Mouse (Mus musculus) heart, embryonic 13.5 days (tissue): Measurements from ENCODE around the gene Mmp21. TPM values are rescaled to one million over a fixed set of nuclear protein-coding genes. Genes with fewer than 3 reads are reported as not detected.

ENCODE experiments used
- ATAC-seq: fragments of 200-750 bp; cut with Nextera tagmentation; 2 replicates; pipeline ENCODE4 v1.8.0; 2017; ENCODE audit warnings: moderate TSS enrichment; ENCODE audit not compliant: insufficient number of reproducible peaks, low FRiP score, low TSS enrichment; ENCODE audit errors: extremely low read depth
- H3K27ac ChIP-seq: fragments of 300-500 bp; sonication (generic); replicated peaks from 2 replicates; pipeline ENCODE4 v1.5.1; 2015; ENCODE audit warnings: moderate library complexity, mild to moderate bottlenecking, inconsistent platforms
- H3K27me3 ChIP-seq: fragments of 300-500 bp; sonication (generic); replicated peaks from 2 replicates; pipeline ENCODE4 v1.6.1; 2015; ENCODE audit warnings: mild to moderate bottlenecking, inconsistent platforms
- H3K36me3 ChIP-seq: fragments of 300-500 bp; sonication (generic); 2 replicates; pipeline ENCODE4 v1.6.1; 2015; ENCODE audit warnings: mild to moderate bottlenecking, inconsistent platforms
- H3K4me1 ChIP-seq: fragments of 300-500 bp; sonication (generic); 2 replicates; pipeline ENCODE4 v1.6.1; 2015; ENCODE audit warnings: inconsistent platforms
- H3K4me2 ChIP-seq: fragments of 300-500 bp; sonication (generic); 2 replicates; pipeline ENCODE4 v1.6.1; 2015; ENCODE audit warnings: inconsistent platforms, mild to moderate bottlenecking, moderate library complexity
- H3K4me3 ChIP-seq: fragments of 300-500 bp; sonication (generic); 2 replicates; pipeline ENCODE4 v1.5.1; 2015; ENCODE audit warnings: moderate library complexity, mild to moderate bottlenecking, inconsistent platforms
- H3K9ac ChIP-seq: fragments of 300-500 bp; sonication (generic); 2 replicates; pipeline ENCODE4 v1.6.1; 2015; ENCODE audit warnings: inconsistent platforms, mild to moderate bottlenecking, moderate library complexity
- H3K9me3 ChIP-seq: fragments of 300-500 bp; sonication (generic); 2 replicates; pipeline ENCODE4 v1.6.1; 2016; ENCODE audit warnings: inconsistent platforms
- WGBS: fragments of 180-500 bp; shearing (Covaris S2); methylation state at CpG from one replicate; pipeline ENCODE4 v1.1.7; 2015; ENCODE audit warnings: mixed read lengths; 5-methylcytosine and 5-hydroxymethylcytosine counted together
- polyA plus RNA-seq: library from polyadenylated mRNA; unstranded; fragments of >200 nt; fragmentation: Nextera tagmentation; extraction: Ambion mirVana; gene quantifications from 2 replicates; pipeline ENCODE4 v1.2.1, GENCODE M21; 2015

The Mmp21 gene
- not detected in 2 replicates for polyA plus RNA-seq

DNA sequence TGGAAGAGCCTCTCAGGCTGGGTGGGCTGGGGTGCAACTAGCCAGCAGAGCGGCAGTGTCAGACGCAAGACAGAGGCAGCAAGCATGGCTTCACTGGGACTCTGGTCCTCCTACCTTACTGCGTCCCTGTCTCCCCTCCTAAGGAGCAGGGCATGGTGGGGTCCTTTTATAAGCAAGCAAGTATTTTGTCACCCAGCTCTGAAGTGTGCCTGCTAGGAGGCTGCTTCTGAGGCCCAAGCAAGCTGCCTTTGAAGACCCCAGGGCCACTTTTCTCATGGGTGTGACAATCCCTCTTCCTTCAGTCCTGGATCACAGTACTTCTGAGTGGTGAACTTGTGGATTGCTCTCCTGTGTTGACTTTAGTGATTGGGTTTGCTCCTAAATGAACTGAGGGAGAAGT is at the start of gene Mmp21:
Gene Mmp21 (minus strand): TSS at position 101 of the 400 bp plus-strand sequence.
- no peak within 1 kb of the TSS for H3K27ac ChIP-seq
- peaks cover 7% of the 10 kb centered on the region for H3K4me1 ChIP-seq
- no peak within 1 kb of the TSS for H3K9ac ChIP-seq
- no peaks in the 10 kb centered on the region for H3K27me3 ChIP-seq
- H3K4me2 ChIP-seq = no peak within 1 kb of the TSS
- peaks cover 26% of the 10 kb centered on the region for H3K36me3 ChIP-seq
- H3K4me3 ChIP-seq = no peak within 1 kb of the TSS
- peaks cover 3% of the 10 kb centered on the region; the same call in 1 of the 2 replicates for H3K9me3 ChIP-seq
- no peak for ATAC-seq
- WGBS = 69% methylated on average over 3 of the region's 3 CpGs

DNA sequence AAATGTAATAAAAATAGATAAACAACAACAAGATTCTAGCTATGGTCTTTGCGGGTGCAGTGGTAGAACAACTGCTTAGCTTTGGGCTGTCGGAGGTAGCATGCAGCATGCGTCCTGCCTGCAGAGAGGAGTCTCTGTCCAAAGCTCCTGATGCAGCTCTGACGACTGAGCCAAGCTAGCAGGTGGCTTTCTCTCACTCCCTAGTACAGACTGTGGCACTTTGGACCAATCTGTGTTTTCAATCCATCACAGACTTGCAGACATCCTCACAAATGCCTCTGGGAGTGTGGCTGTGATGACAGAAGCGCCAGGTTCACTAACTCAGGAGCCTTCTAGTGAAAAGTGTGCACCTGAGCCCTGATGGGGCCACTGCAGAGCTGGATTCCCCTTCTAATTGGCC is 49.5 kb upstream of the Mmp21 start:
- H3K9me3 ChIP-seq = no peaks in the 10 kb centered on the region
- no peak overlapping the region for H3K4me2 ChIP-seq
- no peaks in the 10 kb centered on the region for H3K27me3 ChIP-seq
- WGBS = 72% methylated on average over 5 of the region's 5 CpGs
- no peak for ATAC-seq
- H3K4me1 ChIP-seq = peaks cover 48% of the 10 kb centered on the region
- peak overlapping the region; percentile 13; the same call in 1 of the 2 replicates for H3K27ac ChIP-seq
- H3K4me3 ChIP-seq = no peak overlapping the region
- H3K9ac ChIP-seq = 0 out of 2 replicates have a peak overlapping the region, but pooled peaks have one; percentile 37
- H3K36me3 ChIP-seq = peaks cover 34% of the 10 kb centered on the region

DNA sequence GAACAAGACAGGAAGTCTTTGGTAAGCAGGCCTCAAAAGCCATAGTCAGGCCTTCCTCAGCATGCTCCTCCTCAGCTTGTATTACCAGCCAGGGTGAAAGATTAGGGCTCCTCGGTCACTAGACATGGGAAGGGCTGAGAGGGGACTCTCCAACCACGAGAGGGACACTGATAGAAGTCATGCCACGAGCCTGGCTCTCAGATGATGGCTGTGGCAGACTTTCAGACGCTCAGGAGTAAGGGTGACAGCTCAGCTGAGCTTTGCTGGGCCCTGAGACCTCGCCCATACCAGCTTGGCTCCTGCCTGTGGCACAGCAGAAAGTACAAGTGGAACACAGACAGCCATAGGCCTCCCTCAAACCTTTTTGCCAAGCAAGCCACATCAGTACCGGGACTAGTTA is 47.2 kb upstream of the Mmp21 start:
- 51% methylated on average over 6 of the region's 6 CpGs for WGBS
- H3K4me1 ChIP-seq = peaks cover 41% of the 10 kb centered on the region
- no peaks in the 10 kb centered on the region for H3K27me3 ChIP-seq
- ATAC-seq = no peak
- peaks cover 39% of the 10 kb centered on the region for H3K36me3 ChIP-seq
- H3K9ac ChIP-seq = 0 out of 2 replicates have a peak overlapping the region, but pooled peaks have one; percentile 11
- H3K4me3 ChIP-seq = no peak overlapping the region
- H3K4me2 ChIP-seq = no peak overlapping the region
- H3K27ac ChIP-seq = peak overlapping the region; percentile 49; the same call in 1 of the 2 replicates
- H3K9me3 ChIP-seq = no peaks in the 10 kb centered on the region

DNA sequence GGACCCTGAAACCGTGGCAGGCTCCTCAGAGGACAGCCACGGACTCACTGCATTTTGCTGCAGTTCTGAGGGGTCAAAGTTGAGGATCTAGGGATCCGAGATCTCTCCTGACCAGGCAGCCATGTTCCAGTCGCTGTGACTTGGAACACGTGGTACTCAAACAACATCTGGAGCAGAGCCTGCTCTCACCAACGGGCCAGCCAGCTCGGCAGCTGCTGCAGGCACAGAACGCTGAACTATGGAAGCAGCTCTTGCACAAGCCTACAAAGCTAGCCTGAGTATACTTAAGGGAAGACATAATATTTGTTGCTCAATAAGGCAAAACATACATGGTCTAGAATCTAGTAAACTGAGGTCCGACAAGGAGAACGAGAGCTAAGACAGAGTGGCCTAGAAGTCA is 45.7 kb upstream of the Mmp21 start:
- WGBS = 77% methylated on average over 10 of the region's 10 CpGs
- no peak overlapping the region for H3K4me3 ChIP-seq
- H3K4me2 ChIP-seq = no peak overlapping the region
- peaks cover 54% of the 10 kb centered on the region for H3K36me3 ChIP-seq
- H3K27ac ChIP-seq = no peak overlapping the region
- no peak overlapping the region for H3K9ac ChIP-seq
- no peaks in the 10 kb centered on the region for H3K27me3 ChIP-seq
- H3K9me3 ChIP-seq = no peaks in the 10 kb centered on the region
- H3K4me1 ChIP-seq = peaks cover 27% of the 10 kb centered on the region
- no peak for ATAC-seq

DNA sequence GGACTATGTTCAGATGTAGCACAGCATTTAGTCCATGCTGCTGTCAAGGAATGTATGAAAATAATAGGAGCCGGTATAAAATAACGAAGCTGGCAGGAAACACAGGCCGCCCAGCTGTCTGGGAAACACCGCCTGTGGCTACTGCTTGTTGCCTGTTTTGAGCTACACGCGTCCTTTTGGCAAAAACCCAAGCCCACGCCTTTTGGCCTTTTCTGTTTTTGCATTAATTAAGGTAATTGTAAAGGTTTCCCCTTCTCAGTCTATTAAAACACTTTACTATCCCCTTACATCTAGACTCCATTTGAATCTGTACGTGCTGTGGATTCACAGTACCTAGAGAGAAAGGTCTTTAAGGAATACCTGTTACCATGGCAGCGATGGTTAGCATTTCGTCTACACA is 45.0 kb upstream of the Mmp21 start:
- Histone ChIP-seq H3K36me3 (peaks cover 61% of the 10 kb centered on the region), H3K4me3 (no peak overlapping the region), H3K27ac (no peak overlapping the region), H3K9ac (no peak overlapping the region), H3K9me3 (no peaks in the 10 kb centered on the region), H3K27me3 (no peaks in the 10 kb centered on the region), H3K4me2 (no peak overlapping the region), H3K4me1 (peaks cover 19% of the 10 kb centered on the region)
- ATAC-seq = no peak
- WGBS = 85% methylated on average over 10 of the region's 10 CpGs

DNA sequence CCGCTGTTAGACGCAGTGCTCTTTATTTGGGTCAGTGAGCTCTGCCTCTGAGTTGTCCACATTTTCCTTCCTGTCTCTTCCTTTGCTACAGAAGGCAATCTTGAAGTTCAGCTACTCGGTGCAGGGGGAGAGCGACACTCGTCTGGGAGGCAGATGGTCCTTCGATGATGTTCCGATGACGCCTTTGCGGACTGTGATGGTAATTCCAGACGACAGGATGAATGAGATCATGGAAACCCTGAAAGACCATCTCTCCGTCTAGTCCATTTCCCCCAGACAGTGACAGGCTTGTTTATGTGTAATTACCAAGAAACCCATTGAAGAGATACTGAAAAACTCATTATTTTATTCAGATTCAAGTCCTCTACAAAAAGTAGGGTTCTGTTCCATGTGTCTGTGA is 40.8 kb upstream of the Mmp21 start:
- Histone ChIP-seq H3K4me1 (0 out of 2 replicates have a peak, but pooled peaks cover 5% of the 10 kb centered on the region), H3K27me3 (no peaks in the 10 kb centered on the region), H3K4me2 (no peak overlapping the region), H3K9ac (no peak overlapping the region), H3K4me3 (no peak overlapping the region), H3K9me3 (no peaks in the 10 kb centered on the region), H3K27ac (no peak overlapping the region), H3K36me3 (peaks cover 100% of the 10 kb centered on the region)
- 77% methylated on average over 11 of the region's 11 CpGs for WGBS
- ATAC-seq = no peak

DNA sequence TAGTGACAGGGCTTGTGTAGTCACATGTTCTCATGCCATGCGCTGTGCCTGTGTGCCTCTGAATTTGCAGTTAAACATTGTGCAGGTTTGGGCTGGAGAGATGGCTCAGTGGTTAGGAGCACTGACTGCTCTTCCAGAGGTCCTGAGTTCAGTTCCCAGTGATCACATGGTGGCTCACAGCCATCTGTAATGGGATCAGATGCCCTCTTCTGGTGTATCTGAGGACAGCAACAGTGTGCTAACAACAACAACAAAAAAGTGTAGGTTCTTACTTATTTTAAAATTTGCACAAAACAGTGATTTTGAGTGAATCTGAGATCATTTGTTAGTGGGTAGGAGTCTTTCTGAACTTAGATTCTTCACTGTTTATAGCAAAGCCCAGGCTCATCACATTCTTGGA is 38.7 kb upstream of the Mmp21 start:
- Histone ChIP-seq H3K4me3 (no peak overlapping the region), H3K9ac (no peak overlapping the region), H3K4me1 (0 out of 2 replicates have a peak, but pooled peaks cover 5% of the 10 kb centered on the region), H3K27ac (no peak overlapping the region), H3K36me3 (peaks cover 100% of the 10 kb centered on the region), H3K4me2 (no peak overlapping the region), H3K9me3 (no peaks in the 10 kb centered on the region), H3K27me3 (no peaks in the 10 kb centered on the region)
- ATAC-seq = no peak
- 92% methylated on average over 1 of the region's 1 CpGs for WGBS

DNA sequence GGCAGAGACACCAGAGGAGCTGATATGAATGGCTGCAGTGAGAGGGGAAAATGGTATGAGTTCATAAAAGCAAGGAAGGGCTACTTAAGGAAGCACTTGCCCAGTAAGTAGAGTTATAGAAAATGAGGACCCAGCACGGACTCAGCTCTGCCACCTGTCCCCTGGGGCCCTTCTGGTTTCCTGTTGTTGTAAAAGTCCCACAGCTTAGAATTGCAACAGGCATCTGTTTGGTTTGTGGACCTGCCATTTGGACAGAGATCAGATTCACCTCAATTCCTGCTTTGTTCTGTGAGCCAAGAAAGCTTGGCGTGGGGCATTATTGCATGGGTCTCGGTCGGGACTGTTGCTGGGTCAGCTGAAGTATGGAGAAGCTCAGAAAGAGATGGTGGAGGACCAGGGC is 35.5 kb upstream of the Mmp21 start:
- H3K27ac ChIP-seq = no peak overlapping the region
- H3K36me3 ChIP-seq = peaks cover 91% of the 10 kb centered on the region
- H3K9ac ChIP-seq = no peak overlapping the region
- no peak for ATAC-seq
- no peak overlapping the region for H3K4me3 ChIP-seq
- no peaks in the 10 kb centered on the region for H3K9me3 ChIP-seq
- WGBS = 84% methylated on average over 4 of the region's 4 CpGs
- H3K4me2 ChIP-seq = no peak overlapping the region
- no peaks in the 10 kb centered on the region for H3K27me3 ChIP-seq
- H3K4me1 ChIP-seq = 0 out of 2 replicates have a peak, but pooled peaks cover 5% of the 10 kb centered on the region

DNA sequence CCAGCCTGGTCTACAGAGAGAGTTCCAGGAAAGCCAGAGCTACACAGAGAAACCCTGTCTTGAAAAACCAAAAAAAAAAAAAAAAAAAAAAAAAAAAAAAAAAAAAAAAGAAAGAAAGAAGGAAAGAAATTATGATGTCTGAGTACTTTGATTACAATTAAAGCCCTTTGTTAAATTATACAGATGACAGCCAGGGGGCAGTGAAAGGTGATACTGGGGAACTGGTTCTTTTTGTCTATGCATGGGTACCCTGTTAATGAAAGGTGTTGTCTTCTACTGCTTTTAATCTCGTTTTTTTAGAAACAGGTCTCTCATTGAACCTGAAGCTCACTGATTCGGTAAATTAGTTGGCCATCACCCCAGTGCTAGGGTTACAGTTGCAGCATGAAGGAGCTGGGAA is 27.4 kb upstream of the Mmp21 start:
- no peak overlapping the region for H3K27ac ChIP-seq
- peaks cover 22% of the 10 kb centered on the region for H3K4me1 ChIP-seq
- H3K9ac ChIP-seq = no peak overlapping the region
- 0 out of 2 replicates have a peak overlapping the region, but pooled peaks have one; percentile 77 for H3K4me3 ChIP-seq
- H3K36me3 ChIP-seq = peaks cover 13% of the 10 kb centered on the region
- ATAC-seq = no peak
- H3K4me2 ChIP-seq = peak overlapping the region; percentile 98; the same call in 1 of the 2 replicates
- H3K9me3 ChIP-seq = peaks cover 3% of the 10 kb centered on the region; the same call in 1 of the 2 replicates
- no peaks in the 10 kb centered on the region for H3K27me3 ChIP-seq
- 83% methylated on average over 2 of the region's 2 CpGs for WGBS

DNA sequence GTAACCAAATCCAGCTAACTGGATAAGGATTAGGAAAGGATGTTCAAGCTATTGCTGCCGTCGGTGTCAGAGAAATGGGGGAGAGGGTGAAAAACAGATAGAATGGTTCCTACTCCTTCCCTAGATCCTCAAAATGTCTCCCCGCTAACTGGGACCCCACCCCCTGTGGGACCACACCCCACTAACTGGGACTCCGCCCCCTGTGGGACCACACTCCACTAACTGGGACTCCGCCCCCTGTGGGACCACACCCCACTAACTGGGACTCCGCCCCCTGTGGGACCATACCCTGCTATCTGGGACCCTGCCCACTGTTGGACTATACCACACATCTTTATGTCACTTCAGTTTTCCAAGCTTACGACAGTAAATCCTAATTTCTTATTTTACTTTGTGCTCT is 24.0 kb upstream of the Mmp21 start:
- Histone ChIP-seq H3K36me3 (peaks cover 21% of the 10 kb centered on the region), H3K4me3 (no peak overlapping the region), H3K27me3 (no peaks in the 10 kb centered on the region), H3K4me2 (no peak overlapping the region), H3K9ac (no peak overlapping the region), H3K27ac (no peak overlapping the region), H3K9me3 (peaks cover 3% of the 10 kb centered on the region; the same call in 1 of the 2 replicates), H3K4me1 (peaks cover 16% of the 10 kb centered on the region)
- 84% methylated on average over 7 of the region's 7 CpGs for WGBS
- ATAC-seq = no peak

DNA sequence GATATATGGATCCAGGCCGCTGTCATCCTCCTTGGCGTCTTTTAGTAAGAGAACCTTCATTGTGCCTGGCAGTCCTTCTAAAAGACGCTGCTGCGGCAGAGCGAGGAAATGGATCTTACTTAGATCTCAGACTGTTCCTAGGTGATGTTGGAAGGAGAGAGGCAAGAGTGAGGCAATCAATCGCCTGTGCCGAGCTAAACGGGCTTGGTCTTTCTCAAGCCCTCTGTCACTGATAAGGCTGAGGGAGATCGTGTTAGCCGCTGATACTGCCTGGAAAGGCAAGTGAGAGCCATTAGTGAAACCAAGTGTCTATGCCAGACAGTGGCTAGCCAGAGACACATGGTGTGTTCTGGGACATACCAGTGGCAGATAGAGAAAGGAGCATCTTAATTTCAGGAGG is 22.5 kb upstream of the Mmp21 start:
- WGBS = 34% methylated on average over 10 of the region's 10 CpGs
- Histone ChIP-seq H3K4me3 (peak overlapping the region; percentile 28), H3K36me3 (peaks cover 20% of the 10 kb centered on the region), H3K27me3 (no peaks in the 10 kb centered on the region), H3K9ac (peak overlapping the region; percentile 56), H3K9me3 (no peaks in the 10 kb centered on the region), H3K4me1 (peaks cover 17% of the 10 kb centered on the region), H3K27ac (no peak overlapping the region), H3K4me2 (peak overlapping the region; percentile 48)
- no peak; the same call in 1 of the 2 replicates for ATAC-seq

DNA sequence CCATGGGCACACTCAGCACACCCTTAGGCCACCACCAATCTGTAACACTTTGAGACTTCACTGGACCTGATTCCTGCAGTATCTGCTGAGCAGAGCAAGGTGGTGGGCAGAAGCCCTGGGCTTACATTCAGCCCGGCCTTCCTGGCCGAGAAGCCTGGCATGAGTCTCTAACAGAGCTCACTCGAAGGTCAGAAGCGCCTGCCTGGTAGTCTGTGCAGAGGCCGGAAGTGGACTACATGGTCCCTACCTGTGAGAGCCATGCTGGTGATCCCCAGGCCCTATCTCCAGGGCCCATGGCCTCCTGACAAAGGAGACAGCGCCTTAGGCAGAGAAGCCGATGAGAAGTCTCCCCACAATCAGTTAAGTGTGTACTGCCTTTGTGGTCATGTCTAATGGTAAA is 21.5 kb upstream of the Mmp21 start:
- WGBS = 82% methylated on average over 7 of the region's 7 CpGs
- no peaks in the 10 kb centered on the region for H3K27me3 ChIP-seq
- H3K4me3 ChIP-seq = peak overlapping the region; percentile 28
- H3K9ac ChIP-seq = peak overlapping the region; percentile 44; the same call in 1 of the 2 replicates
- no peaks in the 10 kb centered on the region for H3K9me3 ChIP-seq
- H3K36me3 ChIP-seq = peaks cover 29% of the 10 kb centered on the region
- peaks cover 17% of the 10 kb centered on the region for H3K4me1 ChIP-seq
- no peak for ATAC-seq
- no peak overlapping the region for H3K27ac ChIP-seq
- H3K4me2 ChIP-seq = peak overlapping the region; percentile 53
